16 mouse cellular contexts compared by ENCODE assay signal in genomic region chr7:109898911-109899310, GRCm38 (mm10). TPM values are rescaled to one million over a fixed set of nuclear protein-coding genes. Genes with fewer than 3 reads are reported as not detected.
DNase-seq lines count a peak whose midpoint lies in the region; ATAC-seq and TF ChIP-seq lines count a peak whose summit lies in the region.
"Had no signal": no experiment of that assay in that cellular context is flagged by ENCODE, and none has a peak within 500 bp of the region (broad histone marks: within the 10 kb centered on the region; RNA-seq: fewer than 3 reads in every experiment).

No protein-coding gene starts in this region.

- no peaks in the 10 kb centered on the region for H3K4me1 ChIP-seq in liver, postnatal 0 days (ENCODE audit: insufficient read depth)
- no peaks in the 10 kb centered on the region for H3K4me1 ChIP-seq in liver, embryonic 12.5 days
- H3K4me1 ChIP-seq: embryonic facial prominence, embryonic 12.5 days; forebrain, embryonic 10.5 days; limb, embryonic 12.5 days; lung, embryonic 15.5 days; midbrain, embryonic 13.5 days had no signal

- DNase-seq in liver, postnatal 0 days = peak; percentile 33
- DNase-seq in NIH3T3 (ENCODE audit: low read depth) = peak; percentile 59
- DNase-seq in adrenal gland, postnatal 14 days = peak; percentile 68
- DNase-seq in lung, postnatal 14 days = peak; percentile 19
- DNase-seq in frontal cortex, postnatal 10 days (ENCODE audit: low spot score in 2 of 2) = no peak
- no peak for DNase-seq in frontal cortex, postnatal 36 days (ENCODE audit: low spot score in 2 of 2)
- DNase-seq: cerebellum, postnatal 14 days; right cerebral cortex, postnatal 25 days; thymus, postnatal 14 days had no signal

- no peaks in the 10 kb centered on the region for H3K9me3 ChIP-seq in liver, postnatal 0 days (ENCODE audit: low read length)
- H3K9me3 ChIP-seq in liver, embryonic 12.5 days (replicated peaks) = no peaks in the 10 kb centered on the region
- H3K9me3 ChIP-seq: embryonic facial prominence, embryonic 12.5 days; forebrain, embryonic 10.5 days; limb, embryonic 12.5 days; lung, embryonic 15.5 days; midbrain, embryonic 13.5 days had no signal

- no peak for TF ChIP-seq EP300 in liver, postnatal 0 days (IDR thresholded peaks at IDR 0.05; ENCODE audit: low read depth)

- H3K36me3 ChIP-seq in liver, postnatal 0 days (replicated peaks; ENCODE audit: insufficient read depth, low read length) = peaks cover 92% of the 10 kb centered on the region
- peaks cover 99% of the 10 kb centered on the region for H3K36me3 ChIP-seq in liver, embryonic 12.5 days

- no peak overlapping the region for H3K4me3 ChIP-seq in liver, postnatal 0 days (ENCODE audit: low read depth, low read length)
- no peak overlapping the region for H3K4me3 ChIP-seq in liver, embryonic 12.5 days
- H3K4me3 ChIP-seq: embryonic facial prominence, embryonic 12.5 days; forebrain, embryonic 10.5 days; limb, embryonic 12.5 days; lung, embryonic 15.5 days; midbrain, embryonic 13.5 days had no signal

- no peak overlapping the region for H3K4me2 ChIP-seq in liver, postnatal 0 days (ENCODE audit: low read depth, low read length)
- no peak overlapping the region for H3K4me2 ChIP-seq in liver, embryonic 12.5 days
- H3K4me2 ChIP-seq: embryonic facial prominence, embryonic 12.5 days; limb, embryonic 12.5 days; lung, embryonic 15.5 days; midbrain, embryonic 13.5 days had no signal

- peak; percentile 66; the same call in 1 of the 2 replicates for ATAC-seq in liver, postnatal 0 days
- ATAC-seq in liver, embryonic 12.5 days = no peak
- ATAC-seq: hindbrain, embryonic 16.5 days; midbrain, embryonic 13.5 days had no signal

- no peaks in the 10 kb centered on the region for H3K27me3 ChIP-seq in liver, postnatal 0 days (ENCODE audit: insufficient read depth, low read length)
- no peaks in the 10 kb centered on the region for H3K27me3 ChIP-seq in liver, embryonic 12.5 days (replicated peaks)
- H3K27me3 ChIP-seq: embryonic facial prominence, embryonic 12.5 days; limb, embryonic 12.5 days; lung, embryonic 15.5 days; midbrain, embryonic 13.5 days had no signal

- TF ChIP-seq CTCF in liver, postnatal 0 days (IDR thresholded peaks at IDR 0.05; ENCODE audit: low read depth) = no peak

- H3K9ac ChIP-seq in liver, postnatal 0 days (replicated peaks) = no peak overlapping the region
- H3K9ac ChIP-seq in liver, embryonic 12.5 days = no peak overlapping the region
- H3K9ac ChIP-seq: embryonic facial prominence, embryonic 12.5 days; limb, embryonic 12.5 days; lung, embryonic 15.5 days; midbrain, embryonic 13.5 days had no signal

- H3K27ac ChIP-seq in liver, postnatal 0 days (ENCODE audit: low read depth) = no peak overlapping the region
- H3K27ac ChIP-seq in liver, embryonic 12.5 days = no peak overlapping the region
- H3K27ac ChIP-seq: embryonic facial prominence, embryonic 12.5 days; forebrain, embryonic 10.5 days; limb, embryonic 12.5 days; lung, embryonic 15.5 days; midbrain, embryonic 13.5 days had no signal

RNA-seq across cellular contexts. Expression of gene Scube2, which starts 33.4 kb away (rescaled TPM):
- 0.04 and 0.06 TPM in 2 replicates for polyA plus RNA-seq in liver, postnatal 0 days (2015; fragmentation: Nextera tagmentation; extraction: Ambion mirVana)
- polyA plus RNA-seq in liver, embryonic 12.5 days (2016; fragmentation: Nextera tagmentation; extraction: Ambion mirVana) = 0.04 and 0.19 TPM in 2 replicates
- 0.64 and 0.78 TPM in 2 replicates for total RNA-seq in adrenal gland, postnatal 14 days (2021)

Comparison
In these comparisons a context has a peak if more than half of its experiments do, and no peak if none do; other contexts are left out.
1. DNase-seq: peak in liver, postnatal 0 days (single experiment), NIH3T3 (single experiment), adrenal gland, postnatal 14 days (single experiment) and lung, postnatal 14 days (single experiment); none in frontal cortex, postnatal 10 days (0 of 2) and frontal cortex, postnatal 36 days (0 of 2).